Mouse (Mus musculus): ENCODE measurements around the gene Prdm1.

DNA sequence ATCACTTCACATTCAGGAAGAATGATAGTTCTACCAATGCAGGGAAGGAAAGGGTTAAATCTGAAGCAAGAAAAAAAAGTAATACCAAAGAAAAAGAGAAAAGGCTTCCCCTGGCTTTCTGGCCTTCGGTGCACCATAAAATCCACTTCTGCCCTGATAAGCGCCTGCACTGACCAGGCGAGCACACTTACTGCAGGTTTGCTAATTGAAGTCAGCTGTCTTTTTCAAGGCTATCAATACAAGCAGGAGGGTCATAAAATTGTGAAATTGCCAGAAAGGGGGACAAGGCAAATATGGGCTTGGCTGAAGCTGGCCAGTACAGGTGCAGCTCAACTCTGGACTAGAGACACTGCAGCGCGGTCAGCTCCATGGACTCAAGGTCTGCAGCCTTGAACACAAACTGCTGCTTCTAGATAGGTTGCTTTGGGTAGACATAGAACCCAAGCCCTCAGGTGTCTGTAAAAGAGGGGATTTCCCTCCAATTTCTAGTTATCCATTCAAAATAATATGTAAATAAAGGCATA, 37.3 kb downstream of the Prdm1 start:
- TF ChIP-seq CTCF (IDR thresholded peaks at IDR 0.05; ENCODE audit: low read depth) (no peak), EP300 (IDR thresholded peaks at IDR 0.05; ENCODE audit: low read depth) (no peak)

Measured in liver, postnatal 0 days (tissue).